Mouse (Mus musculus): ENCODE results near the gene Bfar. TPM values are rescaled to one million over a fixed set of nuclear protein-coding genes. Genes with fewer than 3 reads are reported as not detected.
"Not testable (repeated sequence)": the region's sequence is repeated elsewhere in the genome, so short reads cannot be mapped to it uniquely, and the experiment has no call there.

The Bfar gene
- total RNA-seq (2021): 10 to 100 TPM; 37.7 to 39.6 TPM
- long read RNA-seq, experiment 1, transcript Bfar-201 (8 exons, 3,003 nt): major isoform, 42 of 64 reads
- long read RNA-seq, experiment 1, partial matches to known transcripts: 7 of 64 reads
- long read RNA-seq, experiment 1, other reads (novel, unspliced or antisense): 15 of 64 reads
- long read RNA-seq, experiment 2, transcript Bfar-201 (8 exons, 3,003 nt): major isoform, 45 of 77 reads
- long read RNA-seq, experiment 2, partial matches to known transcripts: 14 of 77 reads
- long read RNA-seq, experiment 2, other reads (novel, unspliced or antisense): 17 of 77 reads

- intact Hi-C loops (cut with DNase I): loop anchor here (5.0 kb wide), 1 partner anchor 110 kb away; the partner anchor contains the start of gene Rrn3
These were observed at the start of gene Bfar, which contains the start of gene 3110001I22Rik for GRCm38 (mm10) chr16:13671685-13672385. Gene Bfar, plus strand, starts transcription at chr16:13671858. Gene 3110001I22Rik, plus strand, starts transcription at chr16:13671929.

DNA sequence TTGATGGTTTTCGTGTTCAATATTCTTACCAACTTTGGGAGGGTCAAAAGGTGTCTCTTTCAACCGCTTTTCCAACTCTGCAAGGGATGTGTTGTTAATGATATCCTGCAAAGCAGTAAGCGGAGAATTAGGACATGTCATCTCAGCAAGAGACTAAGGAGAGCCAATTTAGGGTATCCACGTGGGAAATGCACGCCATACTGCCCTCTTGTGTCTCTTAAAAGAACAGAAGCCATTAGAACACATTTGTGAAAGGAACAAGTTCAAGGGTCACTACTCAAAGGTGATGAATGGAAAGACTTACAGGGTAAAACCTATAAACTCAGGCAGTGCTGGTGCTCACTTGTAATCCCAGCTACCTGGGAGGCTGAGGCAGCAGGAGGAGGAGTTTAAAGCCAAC, 43.3 kb upstream of the Bfar start:
- DNase-seq (ENCODE audit: low spot score in 2 of 2): peak in 1 of 2 experiments; percentile 17
- intact Hi-C loops (cut with DNase I): loop anchor here (10.0 kb wide), 2 partner anchors 94 to 474 kb away; no protein-coding TSS in a partner anchor

More at GRCm38 (mm10) chr16:13671685-13672385, at the start of gene Bfar, which contains the start of gene 3110001I22Rik:
- peak; percentile 87 for DNase-seq (ENCODE audit: low spot score in 2 of 2)

DNA sequence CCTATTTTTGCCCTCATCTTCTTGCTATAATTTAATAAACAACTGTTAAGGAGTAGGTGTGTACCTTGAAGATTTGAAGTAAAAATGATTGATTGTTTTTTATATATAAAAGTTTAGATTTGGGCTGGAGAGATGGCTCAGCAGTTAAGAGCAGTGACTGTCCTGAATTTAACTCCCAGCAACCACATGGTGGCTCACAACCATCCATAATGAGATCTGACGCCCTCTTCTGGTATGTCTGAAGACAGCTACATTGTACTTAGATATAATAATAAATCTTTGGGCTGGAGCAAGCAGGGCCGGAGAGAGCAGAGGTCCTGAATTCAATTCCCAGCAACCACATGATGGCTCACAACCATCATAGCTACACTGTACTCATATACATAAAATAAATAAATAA, 33.5 kb upstream of the Bfar start:
- intact Hi-C loops (cut with DNase I); DNase-seq (ENCODE audit: low spot score in 2 of 2): not testable (repeated sequence)

GRCm38 (mm10) chr16:13639508-13639907, 32.1 kb upstream of the Bfar start:
- DNase-seq (ENCODE audit: low spot score in 2 of 2): no peak

GRCm38 (mm10) chr16:13640064-13640463, 31.6 kb upstream of the Bfar start:
- intact Hi-C loops (cut with DNase I): no loop called here
- no peak for DNase-seq (ENCODE audit: low spot score in 2 of 2)

More at GRCm38 (mm10) chr16:13639508-13639907, 32.1 kb upstream of the Bfar start:
- intact Hi-C loops (cut with DNase I): no loop called here

DNA sequence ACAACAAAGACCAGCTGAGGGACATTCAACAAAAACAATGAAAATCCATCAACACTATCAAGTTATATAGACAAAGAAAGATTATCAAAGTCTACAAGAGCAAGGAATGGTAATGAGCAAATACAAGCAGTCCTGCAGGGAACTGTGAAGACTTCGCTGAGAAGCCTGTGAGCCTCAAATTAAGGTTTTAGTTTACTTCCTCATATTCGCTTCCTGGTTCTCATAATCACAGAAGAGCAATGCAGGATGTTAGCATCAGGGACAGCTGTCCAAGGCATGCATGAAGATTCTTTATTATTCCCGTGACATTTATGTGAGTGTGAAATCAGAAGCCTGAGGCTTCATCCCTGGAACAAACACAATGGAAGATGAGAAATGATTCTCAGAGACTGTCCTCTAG, 27.2 kb upstream of the Bfar start:
- intact Hi-C loops (cut with DNase I): no loop called here
- DNase-seq (ENCODE audit: low spot score in 2 of 2): no peak

GRCm38 (mm10) chr16:13645930-13646329, 25.7 kb upstream of the Bfar start:
- DNase-seq (ENCODE audit: low spot score in 2 of 2): no peak
- intact Hi-C loops (cut with DNase I): no loop called here

DNA sequence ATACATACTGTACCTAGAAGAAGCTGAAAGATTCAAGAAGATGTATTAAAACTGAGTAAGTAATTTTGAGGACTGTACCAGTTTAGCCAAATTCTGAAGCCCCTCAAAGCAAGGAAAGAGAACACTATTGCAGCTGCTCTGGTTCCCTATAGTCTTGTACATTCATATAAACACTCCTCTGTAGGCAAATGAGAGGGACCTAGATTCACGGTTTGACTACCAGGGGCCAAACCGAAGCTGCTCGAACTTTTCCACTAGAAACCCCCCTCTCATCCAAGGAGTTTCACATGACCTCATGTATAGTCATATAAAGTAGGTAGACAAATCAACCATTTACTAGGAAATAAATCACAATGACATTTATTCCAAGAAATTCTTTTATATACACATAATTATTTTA, 12.8 kb upstream of the Bfar start:
- DNase-seq (ENCODE audit: low spot score in 2 of 2): no peak
- intact Hi-C loops (cut with DNase I): no loop called here

DNA sequence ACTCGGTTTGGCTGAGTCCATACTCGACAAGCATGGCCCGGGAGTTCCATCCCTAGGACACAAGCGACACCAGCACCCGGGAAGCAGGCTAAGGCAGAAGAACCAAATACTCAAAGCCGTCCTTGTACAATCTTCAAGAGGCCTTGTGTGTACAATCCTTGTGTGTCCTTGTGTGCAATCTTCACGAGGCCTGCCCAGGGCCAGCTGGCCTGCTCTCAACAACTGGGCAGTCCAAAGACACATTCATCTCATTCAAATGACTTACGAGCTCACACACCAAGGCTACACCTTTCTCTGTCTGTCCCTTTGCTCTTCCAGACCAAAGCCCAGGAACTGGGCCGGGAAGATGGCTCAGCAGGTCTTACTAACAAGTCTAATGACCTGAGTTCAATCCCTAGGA, 10.9 kb upstream of the Bfar start:
- intact Hi-C loops (cut with DNase I): no loop called here
- no peak for DNase-seq (ENCODE audit: low spot score in 2 of 2)

- peak; percentile 92 to 94 for DNase-seq (ENCODE audit: low spot score in 2 of 2)
- intact Hi-C loops (cut with DNase I): no loop called here
These were observed 3.7 kb upstream of the Bfar start, which contains the start of gene Parn for GRCm38 (mm10) chr16:13667878-13668343. Gene Parn, minus strand, starts transcription at chr16:13668170.

DNA sequence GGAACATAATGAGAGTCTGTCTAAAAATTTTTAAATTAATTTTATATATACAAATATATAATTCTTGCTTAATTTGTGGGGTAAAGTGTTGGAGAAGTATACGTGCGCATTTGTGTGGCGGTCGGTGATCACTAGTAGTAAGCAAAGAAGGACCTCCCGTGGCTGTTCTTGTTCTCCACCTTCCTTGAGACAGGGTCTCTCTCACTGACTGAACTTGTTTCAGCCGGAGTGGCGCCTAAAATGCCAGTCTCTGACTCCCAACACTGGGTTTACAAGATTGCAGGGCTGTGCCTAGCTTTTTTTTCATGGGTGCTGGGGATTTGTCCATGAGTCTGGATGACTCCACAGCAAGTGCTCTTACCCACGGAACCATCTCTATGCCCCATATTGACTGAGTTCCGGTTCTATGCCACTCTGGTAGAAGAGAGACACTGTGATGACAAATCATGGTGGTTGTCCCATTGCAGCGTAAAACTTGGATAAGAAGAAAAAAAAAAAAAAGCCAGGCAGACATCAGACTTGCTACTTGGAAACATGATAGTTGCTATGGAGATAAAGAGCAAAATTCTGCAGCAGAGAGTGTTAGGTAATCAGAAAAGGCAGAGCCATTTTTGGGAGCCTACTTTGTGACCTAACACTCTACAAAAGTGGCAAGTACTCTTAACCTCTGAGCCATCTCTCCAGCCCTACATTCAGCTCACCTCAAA, 3.1 kb upstream of the Bfar start:
- DNase-seq (ENCODE audit: low spot score in 2 of 2): no peak
- intact Hi-C loops (cut with DNase I): no loop called here

DNA sequence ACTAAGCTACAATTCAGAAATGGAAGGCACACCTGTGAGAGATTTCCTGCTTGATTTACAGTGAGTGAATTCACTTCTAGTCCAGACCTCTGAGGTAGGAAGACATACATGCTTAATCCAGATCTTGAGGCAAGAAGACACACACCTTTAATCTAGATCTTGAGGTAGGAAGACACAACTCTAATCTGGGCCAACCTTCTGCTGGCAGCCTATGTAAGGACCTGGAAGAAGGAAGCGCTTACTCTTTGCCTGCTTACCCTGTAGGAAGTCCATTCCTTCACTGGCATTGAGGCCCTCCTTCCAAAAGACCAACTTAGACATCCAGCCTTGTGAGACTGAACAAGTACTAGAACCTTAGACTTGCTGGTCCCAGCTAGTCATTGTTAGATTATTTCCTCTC, 2.4 kb upstream of the Bfar start:
- DNase-seq (ENCODE audit: low spot score in 2 of 2): no peak
- intact Hi-C loops (cut with DNase I): no loop called here

GRCm38 (mm10) chr16:13670896-13671295, 762 bp upstream of the Bfar start:
- DNase-seq (ENCODE audit: low spot score in 2 of 2): not testable (repeated sequence)
- intact Hi-C loops (cut with DNase I): loop anchor here (5.0 kb wide), 1 partner anchor 111 kb away; the partner anchor contains the start of gene Rrn3

GRCm38 (mm10) chr16:13672386-13672898, 784 bp downstream of the Bfar start:
- intact Hi-C loops (cut with DNase I): loop anchor here (5.0 kb wide), 1 partner anchor 110 kb away; the partner anchor contains the start of gene Rrn3
- peak; percentile 21 to 32 for DNase-seq (ENCODE audit: low spot score in 2 of 2)

DNA sequence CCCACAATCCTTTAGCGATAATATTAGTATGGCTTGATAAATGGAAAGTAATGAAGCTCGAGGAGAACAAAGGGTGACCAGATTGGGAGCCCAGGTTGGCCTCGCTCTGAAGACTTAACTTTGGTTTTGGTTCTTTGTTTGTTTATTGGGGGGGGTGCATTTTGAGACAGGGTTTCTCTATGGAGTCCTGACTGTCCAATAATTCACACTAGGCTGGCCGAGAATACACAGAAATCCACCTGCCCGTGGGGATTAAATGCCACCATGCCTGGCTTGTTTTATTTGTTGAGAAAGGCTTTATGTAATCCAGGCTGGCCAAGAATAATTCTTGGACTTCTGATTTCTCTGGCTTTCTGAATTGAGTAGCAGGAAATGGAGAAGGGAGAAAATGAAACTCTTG, 1.5 kb downstream of the Bfar start:
- no peak for DNase-seq (ENCODE audit: low spot score in 2 of 2)
- intact Hi-C loops (cut with DNase I): loop anchor here (5.0 kb wide), 1 partner anchor 109 kb away; the partner anchor contains the start of gene Rrn3

DNA sequence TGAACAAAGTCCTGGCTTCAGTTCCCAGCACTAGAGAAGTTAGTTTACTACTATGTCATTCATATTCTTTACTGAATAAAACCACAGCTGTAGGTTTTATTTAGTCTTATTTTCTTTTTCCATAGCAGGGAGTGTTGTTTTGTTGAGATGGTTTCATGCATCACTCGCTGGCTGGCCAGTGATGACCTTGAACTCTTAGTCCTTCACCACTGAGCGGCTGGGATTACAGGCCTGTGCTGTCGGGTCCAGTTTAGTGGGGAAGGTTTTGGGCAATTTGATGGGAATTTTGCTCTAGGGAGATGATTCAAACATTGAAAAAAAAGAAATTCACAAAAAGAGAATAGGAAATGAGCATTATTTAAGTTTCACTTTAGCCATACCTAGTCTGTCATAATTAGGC, 2.9 kb downstream of the Bfar start:
- intact Hi-C loops (cut with DNase I): loop anchor here (5.0 kb wide), 1 partner anchor 108 kb away; the partner anchor contains the start of gene Rrn3
- DNase-seq (ENCODE audit: low spot score in 2 of 2): no peak

DNA sequence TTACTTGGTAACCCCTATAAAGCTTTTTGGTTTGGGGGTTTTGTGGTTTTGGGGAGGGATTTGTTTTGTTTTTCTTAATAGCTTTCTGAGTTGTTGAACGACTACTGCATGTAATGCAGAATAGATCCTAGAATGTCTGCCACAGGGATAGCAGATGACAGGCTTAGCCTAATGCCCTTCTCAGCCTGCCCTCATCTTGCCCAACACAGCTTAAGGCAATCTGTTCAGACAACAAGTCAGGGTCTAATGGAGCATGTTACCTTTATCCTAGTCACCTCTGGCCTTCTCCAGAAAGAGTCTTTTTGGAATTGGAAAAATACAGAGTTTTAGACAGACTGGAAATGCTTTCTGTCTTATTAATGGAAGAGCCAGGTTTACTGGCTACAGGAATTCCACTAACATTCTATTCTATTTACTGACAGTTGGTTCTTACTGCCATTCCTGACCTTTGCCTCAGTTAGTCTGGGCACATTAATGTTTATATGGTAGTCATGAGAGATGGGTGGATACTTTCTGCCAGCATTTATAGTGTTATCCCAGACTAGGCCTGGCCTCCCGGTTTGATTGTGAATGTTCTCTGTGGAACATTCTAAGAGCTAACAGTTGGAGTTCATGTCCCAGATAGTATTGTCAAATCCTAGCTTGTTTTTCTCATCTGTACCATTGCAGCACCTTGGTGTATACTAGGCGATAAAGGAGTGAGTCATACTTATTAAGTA, 7.1 kb downstream of the Bfar start:
- intact Hi-C loops (cut with DNase I): no loop called here
- no peak for DNase-seq (ENCODE audit: low spot score in 2 of 2)

- intact Hi-C loops (cut with DNase I): no loop called here
- peak in 1 of 2 experiments; percentile 18 for DNase-seq (ENCODE audit: low spot score in 2 of 2)
These were observed 27.3 kb downstream of the Bfar start for GRCm38 (mm10) chr16:13698998-13699397.

GRCm38 (mm10) chr16:13702184-13702583, 30.5 kb downstream of the Bfar start:
- no peak for DNase-seq (ENCODE audit: low spot score in 2 of 2)
- intact Hi-C loops (cut with DNase I): no loop called here

Data from left cerebral cortex, postnatal 14 days (tissue).